ENCODE assay signal across 15 mouse cellular contexts in the genomic region with DNA sequence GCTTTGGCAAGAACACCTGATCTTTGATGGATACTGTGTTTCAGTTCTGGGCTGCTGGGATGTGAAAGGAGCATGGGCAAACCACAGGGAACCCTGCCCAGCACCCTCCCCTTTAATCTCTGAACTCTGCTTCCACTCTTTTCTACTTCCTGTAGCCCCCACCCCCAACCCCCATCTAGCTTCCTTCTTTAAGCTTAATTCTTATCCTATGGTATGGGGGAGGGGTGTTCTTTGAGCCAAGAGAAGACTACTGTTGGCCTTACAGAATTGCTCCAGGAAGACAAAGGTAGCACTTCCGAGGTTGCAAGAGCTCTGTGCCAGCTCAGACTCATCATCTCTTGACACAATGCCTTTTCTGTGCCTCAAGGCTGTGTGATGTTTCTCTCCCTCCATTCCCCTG. TPM values are rescaled to one million over a fixed set of nuclear protein-coding genes. Genes with fewer than 3 reads are reported as not detected.
DNase-seq lines count a peak whose midpoint lies in the region; ATAC-seq lines count a peak whose summit lies in the region.
"Had no signal": no experiment of that assay in that cellular context is flagged by ENCODE, and none has a peak within 500 bp of the region (broad histone marks: within the 10 kb centered on the region; RNA-seq: fewer than 3 reads in every experiment).

No protein-coding gene starts in this region.

- 57% methylated on average over 1 of the region's 1 CpGs for WGBS in kidney, embryonic 15.5 days
- 35% methylated on average over 1 of the region's 1 CpGs for WGBS in embryonic facial prominence, embryonic 15.5 days
- 34% methylated on average over 1 of the region's 1 CpGs for whole genome bisulfite sequencing in stomach, embryonic 16.5 days

- no peak for DNase-seq in kidney, postnatal 10 days
- peak; percentile 52 for DNase-seq in thymus, postnatal 0 days (ENCODE audit: low spot score)
- DNase-seq in thymus, postnatal 4 days: no peak
- DNase-seq in left cerebral cortex, adult 8-10 months (ENCODE audit: low spot score in 2 of 2): no peak
- DNase-seq: adrenal gland, adult 2 months; gastrocnemius, postnatal 25 days; right cerebral cortex, postnatal 14 days had no signal

- peaks cover 88% of the 10 kb centered on the region for H3K4me1 ChIP-seq in kidney, embryonic 15.5 days
- H3K4me1 ChIP-seq in embryonic facial prominence, embryonic 15.5 days: peaks cover 36% of the 10 kb centered on the region
- peaks cover 29% of the 10 kb centered on the region for H3K4me1 ChIP-seq in stomach, embryonic 16.5 days (ENCODE audit: control insufficient read depth, insufficient read depth, low read length)

- H3K36me3 ChIP-seq in kidney, embryonic 15.5 days: peaks cover 12% of the 10 kb centered on the region
- H3K36me3 ChIP-seq in embryonic facial prominence, embryonic 15.5 days: peaks cover 15% of the 10 kb centered on the region
- H3K36me3 ChIP-seq in stomach, embryonic 16.5 days (ENCODE audit: control insufficient read depth, insufficient read depth, low read length): 0 out of 2 replicates have a peak, but pooled peaks cover 3% of the 10 kb centered on the region

- peak overlapping the region; percentile 76 for H3K4me2 ChIP-seq in kidney, embryonic 15.5 days
- H3K4me2 ChIP-seq in embryonic facial prominence, embryonic 15.5 days (replicated peaks): 0 out of 2 replicates have a peak overlapping the region, but pooled peaks have one; percentile 67
- H3K4me2 ChIP-seq in stomach, embryonic 16.5 days (ENCODE audit: low read depth, low read length): peak overlapping the region; percentile 74

- no peak overlapping the region for H3K4me3 ChIP-seq in kidney, embryonic 15.5 days (replicated peaks)
- H3K4me3 ChIP-seq in embryonic facial prominence, embryonic 15.5 days (replicated peaks): no peak overlapping the region
- H3K4me3 ChIP-seq in stomach, embryonic 16.5 days (replicated peaks; ENCODE audit: low read length): no peak overlapping the region

- no peaks in the 10 kb centered on the region for H3K27me3 ChIP-seq in kidney, embryonic 15.5 days
- H3K27me3 ChIP-seq in embryonic facial prominence, embryonic 15.5 days: no peaks in the 10 kb centered on the region
- no peaks in the 10 kb centered on the region for H3K27me3 ChIP-seq in stomach, embryonic 16.5 days (ENCODE audit: control insufficient read depth, insufficient read depth, low read length)

- 0 out of 2 replicates have a peak overlapping the region, but pooled peaks have one; percentile 93 for H3K27ac ChIP-seq in kidney, embryonic 15.5 days
- H3K27ac ChIP-seq in embryonic facial prominence, embryonic 15.5 days (replicated peaks): no peak overlapping the region
- H3K27ac ChIP-seq in stomach, embryonic 16.5 days (ENCODE audit: low read length): no peak overlapping the region
- H3K27ac ChIP-seq: macrophage had no signal

- no peaks in the 10 kb centered on the region for H3K9me3 ChIP-seq in kidney, embryonic 15.5 days (replicated peaks)
- no peaks in the 10 kb centered on the region for H3K9me3 ChIP-seq in embryonic facial prominence, embryonic 15.5 days (replicated peaks)
- H3K9me3 ChIP-seq in stomach, embryonic 16.5 days (replicated peaks; ENCODE audit: control insufficient read depth, low read length): no peaks in the 10 kb centered on the region

- 0 out of 2 replicates have a peak overlapping the region, but pooled peaks have one; percentile 8 for H3K9ac ChIP-seq in kidney, embryonic 15.5 days
- no peak overlapping the region for H3K9ac ChIP-seq in embryonic facial prominence, embryonic 15.5 days
- H3K9ac ChIP-seq in stomach, embryonic 16.5 days (ENCODE audit: low read length): no peak overlapping the region

- ATAC-seq in kidney, embryonic 15.5 days (replicated peaks; ENCODE audit: low FRiP score): no peak
- ATAC-seq in embryonic facial prominence, embryonic 15.5 days (ENCODE audit: insufficient number of reproducible peaks, low FRiP score, low TSS enrichment, low read depth): no peak
- no peak for ATAC-seq in stomach, embryonic 16.5 days (ENCODE audit: insufficient read depth, low FRiP score)
- ATAC-seq: inflammation-experienced regulatory T-cells, adult 6 months had no signal

RNA-seq across cellular contexts. Expression of gene Bcat2, which starts 2.0 kb away (rescaled TPM):
- polyA plus RNA-seq in kidney, embryonic 15.5 days (2015; fragmentation: Nextera tagmentation; extraction: Ambion mirVana): 75.4 and 78.5 TPM in 2 replicates
- 86.5 and 87.3 TPM in 2 replicates for polyA plus RNA-seq in thymus, postnatal 0 days (2015; fragmentation: Nextera tagmentation; extraction: Ambion mirVana)
- 63.0 and 65.1 TPM in 2 replicates for polyA plus RNA-seq in embryonic facial prominence, embryonic 15.5 days (2015; fragmentation: Nextera tagmentation; extraction: Ambion mirVana)
- 95.7 and 109 TPM in 2 replicates for polyA plus RNA-seq in stomach, embryonic 16.5 days (2015; fragmentation: Nextera tagmentation; extraction: Ambion mirVana)
- 10 to 100 TPM; 19.3 to 21.1 (median 19.9) TPM for total RNA-seq in left cerebral cortex, adult 8-10 months (2022)

RNA-seq across cellular contexts. Expression of gene Hsd17b14, which starts 17.3 kb away (rescaled TPM):
- polyA plus RNA-seq in kidney, embryonic 15.5 days (2015; fragmentation: Nextera tagmentation; extraction: Ambion mirVana): 11.8 and 14.8 TPM in 2 replicates
- polyA plus RNA-seq in thymus, postnatal 0 days (2015; fragmentation: Nextera tagmentation; extraction: Ambion mirVana): 1.1 and 1.2 TPM in 2 replicates
- 2.1 and 3.3 TPM in 2 replicates for polyA plus RNA-seq in embryonic facial prominence, embryonic 15.5 days (2015; fragmentation: Nextera tagmentation; extraction: Ambion mirVana)
- polyA plus RNA-seq in stomach, embryonic 16.5 days (2015; fragmentation: Nextera tagmentation; extraction: Ambion mirVana): 2.9 and 4.8 TPM in 2 replicates
- total RNA-seq in left cerebral cortex, adult 8-10 months (2022): 1 to 10 TPM in 2 of 4 experiments, under 1 TPM in 1, not detected in 1; 0.72 to 2.6 (median 1.2) TPM
- total RNA-seq: layer of hippocampus, postnatal 10 days had no signal

RNA-seq across cellular contexts. Expression of gene Fgf21, which starts 43.3 kb away (rescaled TPM):
- polyA plus RNA-seq in kidney, embryonic 15.5 days (2015; fragmentation: Nextera tagmentation; extraction: Ambion mirVana): 0.32 TPM in 1 of 2 replicates, not detected in the other
- 17.5 and 20.5 TPM in 2 replicates for polyA plus RNA-seq in thymus, postnatal 0 days (2015; fragmentation: Nextera tagmentation; extraction: Ambion mirVana)
- polyA plus RNA-seq in embryonic facial prominence, embryonic 15.5 days (2015; fragmentation: Nextera tagmentation; extraction: Ambion mirVana): 0.95 and 1.2 TPM in 2 replicates
- 0.28 and 0.32 TPM in 2 replicates for polyA plus RNA-seq in stomach, embryonic 16.5 days (2015; fragmentation: Nextera tagmentation; extraction: Ambion mirVana)
- total RNA-seq in left cerebral cortex, adult 8-10 months (2022): not detected
- total RNA-seq: adrenal gland, adult 2 months; gastrocnemius, postnatal 25 days; layer of hippocampus, postnatal 10 days had no signal
- polyA plus RNA-seq: cortical plate, adult 2 months; forebrain, embryonic 11.5 days; inflammation-experienced regulatory T-cells, adult 6 months; macrophage had no signal

RNA-seq across cellular contexts. Expression of gene Fut1, which starts 45.1 kb away (rescaled TPM):
- polyA plus RNA-seq in kidney, embryonic 15.5 days (2015; fragmentation: Nextera tagmentation; extraction: Ambion mirVana): 0.06 and 0.21 TPM in 2 replicates
- 1.4 and 3.2 TPM in 2 replicates for polyA plus RNA-seq in thymus, postnatal 0 days (2015; fragmentation: Nextera tagmentation; extraction: Ambion mirVana)
- 4.8 and 5.3 TPM in 2 replicates for polyA plus RNA-seq in embryonic facial prominence, embryonic 15.5 days (2015; fragmentation: Nextera tagmentation; extraction: Ambion mirVana)
- polyA plus RNA-seq in stomach, embryonic 16.5 days (2015; fragmentation: Nextera tagmentation; extraction: Ambion mirVana): 1.2 and 1.5 TPM in 2 replicates
- under 1 TPM in 1 of 4 experiments, not detected in 3; 0.21 TPM for total RNA-seq in left cerebral cortex, adult 8-10 months (2022)
- total RNA-seq: adrenal gland, adult 2 months; gastrocnemius, postnatal 25 days had no signal
- polyA plus RNA-seq: adrenal gland, adult 2 months; forebrain, embryonic 11.5 days; inflammation-experienced regulatory T-cells, adult 6 months; macrophage had no signal

RNA-seq across cellular contexts. Expression of gene Plekha4, which starts 45.8 kb away (rescaled TPM):
- polyA plus RNA-seq in kidney, embryonic 15.5 days (2015; fragmentation: Nextera tagmentation; extraction: Ambion mirVana): 4.5 and 5.1 TPM in 2 replicates
- 3.3 and 4.6 TPM in 2 replicates for polyA plus RNA-seq in thymus, postnatal 0 days (2015; fragmentation: Nextera tagmentation; extraction: Ambion mirVana)
- 7.5 and 7.6 TPM in 2 replicates for polyA plus RNA-seq in embryonic facial prominence, embryonic 15.5 days (2015; fragmentation: Nextera tagmentation; extraction: Ambion mirVana)
- 2.7 and 3.9 TPM in 2 replicates for polyA plus RNA-seq in stomach, embryonic 16.5 days (2015; fragmentation: Nextera tagmentation; extraction: Ambion mirVana)
- total RNA-seq in left cerebral cortex, adult 8-10 months (2022): 1 to 10 TPM; 3.0 to 5.1 (median 4.0) TPM
